8 mouse cellular contexts compared by ENCODE assay signal in the genomic region with DNA sequence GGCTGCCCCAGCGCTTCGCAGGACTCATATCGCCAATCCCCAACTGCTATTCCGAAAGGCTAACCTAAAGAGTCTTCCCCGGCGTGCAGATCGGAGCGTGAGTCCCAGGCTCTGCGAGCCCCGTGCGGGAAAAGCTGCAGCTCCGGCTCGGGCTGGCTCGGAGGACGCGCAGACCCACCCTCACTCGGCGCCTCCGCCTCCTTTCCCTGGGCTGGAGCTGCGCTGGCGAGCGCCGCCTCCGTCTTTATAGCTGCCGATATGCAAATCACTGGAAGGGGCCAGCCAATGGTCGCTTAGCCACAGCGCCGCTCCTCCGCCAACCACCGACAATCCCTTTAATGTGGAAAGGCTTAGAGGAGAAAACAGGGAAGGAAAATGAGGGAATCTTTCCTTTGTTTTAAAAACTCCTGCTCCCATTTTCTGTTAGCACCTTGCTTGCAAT. TPM values are rescaled to one million over a fixed set of nuclear protein-coding genes. Genes with fewer than 3 reads are reported as not detected.
DNase-seq lines count a peak whose midpoint lies in the region; ATAC-seq and TF ChIP-seq lines count a peak whose summit lies in the region.

A gene (minus strand): TSS at position 219 of the 442 bp plus-strand sequence.

- H3K9ac ChIP-seq in embryonic facial prominence, embryonic 12.5 days, result no peak within 1 kb of the TSS; the same call in 1 of the 2 replicates
- peak within 1 kb of the TSS; percentile 76 for H3K9ac ChIP-seq in midbrain, embryonic 12.5 days (replicated peaks)
- no peak within 1 kb of the TSS for H3K9ac ChIP-seq in stomach, embryonic 14.5 days (replicated peaks; ENCODE audit: low read depth, low read length)

- H3K9me3 ChIP-seq in embryonic facial prominence, embryonic 12.5 days, result no peaks in the 10 kb centered on the region
- no peaks in the 10 kb centered on the region for H3K9me3 ChIP-seq in limb, embryonic 10.5 days (replicated peaks)
- peaks cover 6% of the 10 kb centered on the region; the same call in 1 of the 2 replicates for H3K9me3 ChIP-seq in midbrain, embryonic 12.5 days
- no peaks in the 10 kb centered on the region for H3K9me3 ChIP-seq in stomach, embryonic 14.5 days (ENCODE audit: control insufficient read depth, low read depth, low read length)

- under 1% methylated on average over 30 of the region's 30 CpGs for WGBS in embryonic facial prominence, embryonic 12.5 days
- 0% methylated on average over 30 of the region's 30 CpGs for WGBS in limb, embryonic 10.5 days
- WGBS in midbrain, embryonic 12.5 days, result 0% methylated on average over 30 of the region's 30 CpGs
- under 1% methylated on average over 30 of the region's 30 CpGs for WGBS in stomach, embryonic 14.5 days

- peak; percentile 98 for DNase-seq in brain, embryonic 14.5 days (ENCODE audit: low read depth)
- DNase-seq in heart, adult 9 months (ENCODE audit: low spot score in 2 of 2), result peak; percentile 30 to 48
- DNase-seq in kidney, adult 8-10 months, result peak; percentile 61 to 80
- DNase-seq in limb, embryonic 10.5 days (ENCODE audit: low spot score), result peak; percentile 90
- DNase-seq in spleen, adult 12 weeks (ENCODE audit: low spot score), result no peak

- H3K36me3 ChIP-seq in embryonic facial prominence, embryonic 12.5 days, result no peaks in the 10 kb centered on the region
- no peaks in the 10 kb centered on the region for H3K36me3 ChIP-seq in limb, embryonic 10.5 days
- H3K36me3 ChIP-seq in midbrain, embryonic 12.5 days, result peaks cover 14% of the 10 kb centered on the region; the same call in 1 of the 2 replicates
- no peaks in the 10 kb centered on the region for H3K36me3 ChIP-seq in stomach, embryonic 14.5 days (ENCODE audit: control insufficient read depth, insufficient read depth, low read length)

- H3K4me2 ChIP-seq in embryonic facial prominence, embryonic 12.5 days (replicated peaks), result peak within 1 kb of the TSS; percentile 48
- H3K4me2 ChIP-seq in midbrain, embryonic 12.5 days (replicated peaks), result peak within 1 kb of the TSS; percentile 72
- H3K4me2 ChIP-seq in stomach, embryonic 14.5 days (replicated peaks; ENCODE audit: low read depth, low read length), result peak within 1 kb of the TSS; percentile 69

- peaks cover 89% of the 10 kb centered on the region for H3K27me3 ChIP-seq in embryonic facial prominence, embryonic 12.5 days
- peaks cover 100% of the 10 kb centered on the region for H3K27me3 ChIP-seq in limb, embryonic 10.5 days (ENCODE audit: low read depth, poor library complexity, severe bottlenecking)
- H3K27me3 ChIP-seq in midbrain, embryonic 12.5 days, result peaks cover 62% of the 10 kb centered on the region
- peaks cover 58% of the 10 kb centered on the region for H3K27me3 ChIP-seq in stomach, embryonic 14.5 days (ENCODE audit: control insufficient read depth, insufficient read depth, low read length)

- TF ChIP-seq CTCF in brain, embryonic 14.5 days (IDR thresholded peaks at IDR 0.05; ENCODE audit: borderline replicate concordance, extremely low read depth, insufficient read depth, insufficient read length), result peak; percentile 32; the same call in 1 of the 2 replicates

- H3K4me1 ChIP-seq in embryonic facial prominence, embryonic 12.5 days, result peaks cover 41% of the 10 kb centered on the region
- peaks cover 56% of the 10 kb centered on the region for H3K4me1 ChIP-seq in limb, embryonic 10.5 days
- peaks cover 70% of the 10 kb centered on the region for H3K4me1 ChIP-seq in midbrain, embryonic 12.5 days
- peaks cover 18% of the 10 kb centered on the region; the same call in 1 of the 2 replicates for H3K4me1 ChIP-seq in stomach, embryonic 14.5 days (ENCODE audit: control insufficient read depth, insufficient read depth, low read length)

- peak within 1 kb of the TSS; percentile 34 for H3K4me3 ChIP-seq in embryonic facial prominence, embryonic 12.5 days
- H3K4me3 ChIP-seq in limb, embryonic 10.5 days, result peak within 1 kb of the TSS; percentile 48
- peak within 1 kb of the TSS; percentile 67 for H3K4me3 ChIP-seq in midbrain, embryonic 12.5 days
- peak within 1 kb of the TSS; percentile 29 for H3K4me3 ChIP-seq in stomach, embryonic 14.5 days (ENCODE audit: low read depth, low read length)

- TF ChIP-seq POLR2A in brain, embryonic 14.5 days (IDR thresholded peaks at IDR 0.05; ENCODE audit: borderline replicate concordance, extremely low read depth, insufficient read depth, insufficient read length, poor library complexity, severe bottlenecking), result peak; percentile 96

- H3K27ac ChIP-seq in embryonic facial prominence, embryonic 12.5 days, result no peak within 1 kb of the TSS
- H3K27ac ChIP-seq in limb, embryonic 10.5 days, result no peak within 1 kb of the TSS
- peak within 1 kb of the TSS; percentile 81 for H3K27ac ChIP-seq in midbrain, embryonic 12.5 days (replicated peaks)
- no peak within 1 kb of the TSS for H3K27ac ChIP-seq in stomach, embryonic 14.5 days (ENCODE audit: low read length)

- peak; percentile 89 for ATAC-seq in embryonic facial prominence, embryonic 12.5 days (ENCODE audit: insufficient number of reproducible peaks, insufficient read depth, low FRiP score, low TSS enrichment)
- ATAC-seq in midbrain, embryonic 12.5 days (ENCODE audit: low FRiP score, low read depth), result peak; percentile 77
- peak; percentile 91 for ATAC-seq in stomach, embryonic 14.5 days (ENCODE audit: insufficient number of reproducible peaks, insufficient read depth, low FRiP score, low read depth)

RNA-seq across cellular contexts. Expression of the gene that starts here (rescaled TPM):
- polyA plus RNA-seq in brain, embryonic 14.5 days (2012; rRNA removed), result 64.5 and 68.9 TPM in 2 replicates
- 6.6 and 8.4 TPM in 2 replicates for polyA plus RNA-seq in embryonic facial prominence, embryonic 12.5 days (2016; fragmentation: Nextera tagmentation; extraction: Ambion mirVana)
- 0.93 and 3.4 TPM in 2 replicates for polyA plus RNA-seq in limb, embryonic 10.5 days (2016; fragmentation: Nextera tagmentation; extraction: Ambion mirVana)
- polyA plus RNA-seq in midbrain, embryonic 12.5 days (2016; fragmentation: Nextera tagmentation; extraction: Ambion mirVana), result 70.7 and 73.6 TPM in 2 replicates
- 0.98 and 1.5 TPM in 2 replicates for polyA plus RNA-seq in stomach, embryonic 14.5 days (2014; fragmentation: Nextera tagmentation; extraction: Ambion mirVana)
